Mouse (Mus musculus) limb, embryonic 15.5 days (tissue): ENCODE results near the gene Ndufaf4. TPM values are rescaled to one million over a fixed set of nuclear protein-coding genes. Genes with fewer than 3 reads are reported as not detected.

ENCODE experiments used
- ATAC-seq: fragments of 200-750 bp; cut with Nextera tagmentation; 2 replicates; pipeline ENCODE4 v1.8.0; 2017; ENCODE audit warnings: low read depth, moderate TSS enrichment; ENCODE audit not compliant: insufficient number of reproducible peaks, low FRiP score, low TSS enrichment
- H3K27ac ChIP-seq: fragments of 300-500 bp; sonication (generic); 2 replicates; pipeline ENCODE4 v1.5.1; 2015; ENCODE audit warnings: moderate library complexity, mild to moderate bottlenecking, inconsistent platforms
- H3K27me3 ChIP-seq: fragments of 300-500 bp; sonication (generic); 2 replicates; pipeline ENCODE4 v1.6.1; 2015; ENCODE audit warnings: inconsistent platforms
- H3K36me3 ChIP-seq: fragments of 300-500 bp; sonication (generic); 2 replicates; pipeline ENCODE4 v1.6.1; 2015; ENCODE audit warnings: inconsistent platforms
- H3K4me1 ChIP-seq: fragments of 300-500 bp; sonication (generic); 2 replicates; pipeline ENCODE4 v1.6.1; 2015; ENCODE audit warnings: inconsistent platforms
- H3K4me2 ChIP-seq: fragments of 300-500 bp; sonication (generic); 2 replicates; pipeline ENCODE4 v1.6.1; 2015; ENCODE audit warnings: mild to moderate bottlenecking, inconsistent platforms
- H3K4me3 ChIP-seq: fragments of 300-500 bp; sonication (generic); 2 replicates; pipeline ENCODE4 v1.5.1; 2015; ENCODE audit warnings: mild to moderate bottlenecking, inconsistent platforms
- H3K9ac ChIP-seq: fragments of 300-500 bp; sonication (generic); 2 replicates; pipeline ENCODE4 v1.6.1; 2015; ENCODE audit warnings: inconsistent platforms
- H3K9me3 ChIP-seq: fragments of 300-500 bp; sonication (generic); 2 replicates; pipeline ENCODE4 v1.6.1; 2016; ENCODE audit warnings: inconsistent platforms
- WGBS: fragments of 180-500 bp; shearing (Covaris S2); methylation state at CpG from one replicate; pipeline ENCODE4 v1.1.7; 2015; 5-methylcytosine and 5-hydroxymethylcytosine counted together
- polyA plus RNA-seq: library from polyadenylated mRNA; unstranded; fragments of >200 nt; fragmentation: Nextera tagmentation; extraction: Ambion mirVana; gene quantifications from 2 replicates; pipeline ENCODE4 v1.2.1, GENCODE M21; 2015

Ndufaf4 gene
- polyA plus RNA-seq, 1 experiment from 2014 or later: 38.9 TPM

GRCm38 (mm10) chr4:24907745-24908144 lies 9.9 kb downstream of the Ndufaf4 start:
- Histone ChIP-seq H3K4me1 (no peaks in the 10 kb centered on the region), H3K4me2 (no peak overlapping the region), H3K9ac (no peak overlapping the region), H3K27me3 (no peaks in the 10 kb centered on the region), H3K36me3 (peaks cover 8% of the 10 kb centered on the region; the same call in 1 of the 2 replicates), H3K27ac (no peak overlapping the region), H3K4me3 (no peak overlapping the region), H3K9me3 (no peaks in the 10 kb centered on the region)
- 41% methylated on average over 3 of the region's 3 CpGs for WGBS
- ATAC-seq: no peak

- H3K27ac ChIP-seq: no peak overlapping the region
- H3K4me1 ChIP-seq: no peaks in the 10 kb centered on the region
- H3K9ac ChIP-seq: no peak overlapping the region
- H3K27me3 ChIP-seq: no peaks in the 10 kb centered on the region
- no peak overlapping the region for H3K4me3 ChIP-seq
- H3K4me2 ChIP-seq: no peak overlapping the region
- whole genome bisulfite sequencing: 83% methylated on average over 2 of the region's 2 CpGs
- ATAC-seq: no peak
- H3K36me3 ChIP-seq: no peaks in the 10 kb centered on the region
- no peaks in the 10 kb centered on the region for H3K9me3 ChIP-seq
Observed at GRCm38 (mm10) chr4:24915631-24916030, 17.7 kb downstream of the Ndufaf4 start.

- no peaks in the 10 kb centered on the region for H3K36me3 ChIP-seq
- H3K4me2 ChIP-seq: no peak overlapping the region
- no peaks in the 10 kb centered on the region for H3K27me3 ChIP-seq
- no peak overlapping the region for H3K27ac ChIP-seq
- no peaks in the 10 kb centered on the region for H3K4me1 ChIP-seq
- H3K9me3 ChIP-seq: no peaks in the 10 kb centered on the region
- H3K9ac ChIP-seq: no peak overlapping the region
- 79% methylated on average over 5 of the region's 5 CpGs for WGBS
- ATAC-seq: no peak
- no peak overlapping the region for H3K4me3 ChIP-seq
Observed at GRCm38 (mm10) chr4:24920006-24920577, 22.2 kb downstream of the Ndufaf4 start.

- no peak overlapping the region for H3K4me2 ChIP-seq
- ATAC-seq: no peak
- no peaks in the 10 kb centered on the region for H3K36me3 ChIP-seq
- H3K9ac ChIP-seq: no peak overlapping the region
- no peaks in the 10 kb centered on the region for H3K4me1 ChIP-seq
- no peaks in the 10 kb centered on the region for H3K9me3 ChIP-seq
- no peaks in the 10 kb centered on the region for H3K27me3 ChIP-seq
- H3K4me3 ChIP-seq: no peak overlapping the region
- 72% methylated on average over 2 of the region's 2 CpGs for WGBS
- H3K27ac ChIP-seq: no peak overlapping the region
Observed at GRCm38 (mm10) chr4:24924726-24925125, 26.8 kb downstream of the Ndufaf4 start.

GRCm38 (mm10) chr4:24928260-24928780 lies 30.4 kb downstream of the Ndufaf4 start:
- Histone ChIP-seq H3K4me3 (no peak overlapping the region), H3K9ac (no peak overlapping the region), H3K27ac (no peak overlapping the region), H3K36me3 (no peaks in the 10 kb centered on the region), H3K4me1 (no peaks in the 10 kb centered on the region), H3K9me3 (no peaks in the 10 kb centered on the region), H3K27me3 (no peaks in the 10 kb centered on the region), H3K4me2 (no peak overlapping the region)
- no peak for ATAC-seq
- WGBS: 79% methylated on average over 5 of the region's 5 CpGs

GRCm38 (mm10) chr4:24928926-24929325 lies 31.0 kb downstream of the Ndufaf4 start:
- 90% methylated on average over 5 of the region's 5 CpGs for WGBS
- no peaks in the 10 kb centered on the region for H3K9me3 ChIP-seq

GRCm38 (mm10) chr4:24942728-24943424 lies 45.0 kb downstream of the Ndufaf4 start:
- Histone ChIP-seq H3K36me3 (no peaks in the 10 kb centered on the region), H3K9me3 (no peaks in the 10 kb centered on the region), H3K27me3 (no peaks in the 10 kb centered on the region), H3K9ac (no peak overlapping the region), H3K27ac (no peak overlapping the region), H3K4me3 (no peak overlapping the region), H3K4me2 (no peak overlapping the region), H3K4me1 (no peaks in the 10 kb centered on the region)
- 40% methylated on average over 6 of the region's 6 CpGs for WGBS
- ATAC-seq: no peak

More at GRCm38 (mm10) chr4:24928926-24929325, 31.0 kb downstream of the Ndufaf4 start:
- Histone ChIP-seq H3K27me3 (no peaks in the 10 kb centered on the region), H3K4me2 (no peak overlapping the region), H3K9ac (no peak overlapping the region), H3K27ac (no peak overlapping the region), H3K4me1 (no peaks in the 10 kb centered on the region), H3K4me3 (no peak overlapping the region), H3K36me3 (no peaks in the 10 kb centered on the region)
- ATAC-seq: no peak

Other genes with a start within 250 kb of the Ndufaf4 start
- 3.8 and 3.9 TPM in 2 replicates for gene Klhl32, start 47.0 kb upstream of the Ndufaf4 start, polyA plus RNA-seq
- 1.1 and 1.4 TPM in 2 replicates for gene Gpr63, start 68.3 kb downstream of the Ndufaf4 start, polyA plus RNA-seq